Mouse (Mus musculus): ENCODE data around the gene Fam206a.

GRCm38 (mm10) chr4:56855935-56856334, 53.8 kb downstream of the Fam206a start:
- TF ChIP-seq USF1 (IDR thresholded peaks at IDR 0.05; ENCODE audit: low read depth) (no peak), CTCF (IDR thresholded peaks at IDR 0.05; ENCODE audit: control insufficient read depth, insufficient read depth, insufficient read length) (no peak)
